Mouse (Mus musculus) bone marrow, adult 2 months (tissue): ENCODE data around the gene Gcg.

Source experiments
- CTCF ChIP-seq: fragments of 200-500 bp; IDR thresholded peaks from 2 replicates; pipeline ENCODE4 v1.5.1; 2011; ENCODE audit warnings: low read length, control low read depth; ENCODE audit not compliant: control insufficient read depth, insufficient read depth
- POLR2A ChIP-seq: fragments of 200-500 bp; IDR thresholded peaks from 2 replicates; pipeline ENCODE4 v1.6.1; 2011; ENCODE audit warnings: low read depth, mild to moderate bottlenecking, control low read depth, low read length, borderline replicate concordance; ENCODE audit not compliant: control insufficient read depth

GRCm38 (mm10) chr2:62517790-62518189 lies 34.3 kb upstream of the Gcg start:
- TF ChIP-seq CTCF: no peak
- no peak for TF ChIP-seq POLR2A
